In genomic region chr8:70650351-70650750, GRCm38 (mm10) we compare ENCODE assay signal across 1 mouse cellular context.
TF ChIP-seq lines count a peak whose summit lies in the region.

No protein-coding gene starts in this region.

TF ChIP-seq in ES-E14, 5 proteins besides CTCF, POLR2A, EP300 and RAD21:
- TF ChIP-seq CHD2 (IDR thresholded peaks at IDR 0.05; ENCODE audit: low read depth, low read length) (no peak), ZNF384 (IDR thresholded peaks at IDR 0.05; ENCODE audit: low read depth, low read length) (no peak), HCFC1 (IDR thresholded peaks at IDR 0.05; ENCODE audit: borderline replicate concordance, insufficient read depth, low read length) (no peak), MAFK (IDR thresholded peaks at IDR 0.05; ENCODE audit: insufficient read depth, low read depth, low read length) (no peak), ZC3H11A (IDR thresholded peaks at IDR 0.05; ENCODE audit: borderline replicate concordance, low read depth, low read length) (no peak)
